In the genomic region with DNA sequence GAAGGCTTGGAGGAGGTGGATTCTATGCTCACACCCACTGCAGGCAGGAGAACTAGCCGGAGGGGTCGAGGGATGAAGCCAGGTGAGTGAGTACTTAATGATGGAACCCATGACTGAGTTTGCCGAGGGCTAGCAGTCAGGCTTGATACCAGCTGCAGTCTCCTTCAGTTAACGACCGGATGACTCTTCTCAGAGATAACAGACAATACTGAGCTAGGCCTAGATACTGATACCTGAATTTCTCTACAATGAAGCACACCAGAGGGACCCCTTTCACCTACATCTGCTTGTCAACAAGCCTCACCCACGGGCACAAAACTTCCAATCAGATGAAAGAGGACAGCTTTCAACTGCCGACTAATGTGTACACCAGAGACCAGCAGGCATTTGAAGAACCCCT, we compare ENCODE assay signal across 47 mouse cellular contexts. TPM values are rescaled to one million over a fixed set of nuclear protein-coding genes. Genes with fewer than 3 reads are reported as not detected.
"Had no signal": no experiment of that assay in that cellular context is flagged by ENCODE, and none has a peak within 500 bp of the region (broad histone marks: within the 10 kb centered on the region; RNA-seq: fewer than 3 reads in every experiment).

No protein-coding gene starts in this region.

- H3K4me3 ChIP-seq: limb, embryonic 10.5 days; limb, embryonic 12.5 days; limb, embryonic 13.5 days; limb, embryonic 15.5 days; liver, embryonic 12.5 days; liver, embryonic 13.5 days; liver, embryonic 15.5 days; lung, embryonic 15.5 days; megakaryocyte, embryonic 14.5 days; midbrain, embryonic 10.5 days; midbrain, embryonic 12.5 days; midbrain, embryonic 13.5 days; midbrain, embryonic 15.5 days; myocyte; neural tube, embryonic 12.5 days had no signal

- H3K36me3 ChIP-seq: limb, embryonic 10.5 days; limb, embryonic 12.5 days; limb, embryonic 13.5 days; limb, embryonic 15.5 days; liver, embryonic 12.5 days; liver, embryonic 13.5 days; liver, embryonic 15.5 days; lung, embryonic 15.5 days; midbrain, embryonic 10.5 days; midbrain, embryonic 12.5 days; midbrain, embryonic 13.5 days; midbrain, embryonic 15.5 days; neural tube, embryonic 12.5 days had no signal

- H3K27ac ChIP-seq: limb, embryonic 10.5 days; limb, embryonic 12.5 days; limb, embryonic 13.5 days; limb, embryonic 15.5 days; liver, embryonic 12.5 days; liver, embryonic 13.5 days; liver, embryonic 14.5 days; liver, embryonic 15.5 days; lung, embryonic 15.5 days; macrophage; midbrain, embryonic 10.5 days; midbrain, embryonic 12.5 days; midbrain, embryonic 13.5 days; midbrain, embryonic 15.5 days; neural tube, embryonic 12.5 days had no signal

- DNase-seq: left cerebral cortex, postnatal 4 days; liver; liver, embryonic 13.5 days; liver, postnatal 0 days; lung, adult 18-20 months; lung, adult 2 months; lung, embryonic 14.5 days; lung, postnatal 10 days; lung, postnatal 14 days; lung, postnatal 36 days; lung, postnatal 4 days; midbrain, embryonic 14.5 days had no signal

- H3K9ac ChIP-seq: limb, embryonic 12.5 days; limb, embryonic 13.5 days; limb, embryonic 15.5 days; liver, embryonic 12.5 days; liver, embryonic 13.5 days; liver, embryonic 14.5 days; liver, embryonic 15.5 days; liver, postnatal 0 days; lung, embryonic 14.5 days; lung, embryonic 15.5 days; midbrain, embryonic 12.5 days; midbrain, embryonic 13.5 days; midbrain, embryonic 15.5 days; neural tube, embryonic 12.5 days had no signal

- H3K27me3 ChIP-seq: limb, embryonic 12.5 days; limb, embryonic 13.5 days; limb, embryonic 15.5 days; liver, embryonic 12.5 days; liver, embryonic 13.5 days; liver, embryonic 15.5 days; lung, embryonic 15.5 days; midbrain, embryonic 12.5 days; midbrain, embryonic 15.5 days; neural tube, embryonic 12.5 days had no signal

- ATAC-seq: liver, embryonic 12.5 days; liver, postnatal 0 days; lung, postnatal 0 days; midbrain, embryonic 13.5 days; midbrain, embryonic 15.5 days; midbrain, embryonic 16.5 days had no signal

- H3K4me2 ChIP-seq: limb, embryonic 12.5 days; limb, embryonic 13.5 days; limb, embryonic 15.5 days; liver, embryonic 11.5 days; liver, embryonic 12.5 days; liver, embryonic 13.5 days; liver, embryonic 15.5 days; lung, embryonic 14.5 days; lung, embryonic 15.5 days; midbrain, embryonic 11.5 days; midbrain, embryonic 12.5 days; midbrain, embryonic 13.5 days; midbrain, embryonic 15.5 days; neural tube, embryonic 12.5 days had no signal

- H3K4me1 ChIP-seq: limb, embryonic 10.5 days; limb, embryonic 12.5 days; liver, embryonic 12.5 days; liver, embryonic 13.5 days; liver, embryonic 15.5 days; lung, embryonic 15.5 days; midbrain, embryonic 10.5 days; midbrain, embryonic 12.5 days; midbrain, embryonic 13.5 days; midbrain, embryonic 15.5 days; neural tube, embryonic 12.5 days had no signal

- H3K9me3 ChIP-seq: limb, embryonic 10.5 days; limb, embryonic 12.5 days; limb, embryonic 13.5 days; limb, embryonic 15.5 days; liver, embryonic 12.5 days; liver, embryonic 13.5 days; liver, embryonic 15.5 days; lung, embryonic 15.5 days; megakaryocyte, embryonic 14.5 days; midbrain, embryonic 10.5 days; midbrain, embryonic 12.5 days; midbrain, embryonic 13.5 days; midbrain, embryonic 15.5 days; neural tube, embryonic 12.5 days had no signal

RNA-seq across cellular contexts. Expression of a gene that starts 3.0 kb away (rescaled TPM):
- total RNA-seq: left cerebral cortex, adult 8-10 months; left cerebral cortex, postnatal 10 days; left cerebral cortex, postnatal 14 days; left cerebral cortex, postnatal 25 days; left cerebral cortex, postnatal 36 days; left cerebral cortex, postnatal 4 days; liver, adult 2 months; megakaryocyte progenitor cell, adult 5-6 weeks; megakaryocyte, adult 5-6 weeks; midbrain, postnatal 0 days; monocyte, adult 5-6 weeks had no signal
- polyA plus RNA-seq: limb, embryonic 10.5 days; limb, embryonic 11.5 days; liver, adult 2 months; liver, embryonic 11.5 days; liver, embryonic 12.5 days; liver, embryonic 13.5 days; liver, embryonic 14.5 days; liver, embryonic 15.5 days; liver, embryonic 16.5 days; liver, postnatal 0 days; lung, adult 2 months; lung, embryonic 14.5 days; macrophage; midbrain, embryonic 13.5 days; midbrain, embryonic 14.5 days; midbrain, embryonic 15.5 days; neural tube, embryonic 11.5 days; neural tube, embryonic 12.5 days had no signal

RNA-seq across cellular contexts. Expression of a gene that starts 50.0 kb away (rescaled TPM):
- total RNA-seq: left cerebral cortex, adult 8-10 months; left cerebral cortex, postnatal 10 days; left cerebral cortex, postnatal 14 days; left cerebral cortex, postnatal 25 days; left cerebral cortex, postnatal 36 days; left cerebral cortex, postnatal 4 days; liver, adult 2 months; megakaryocyte progenitor cell, adult 5-6 weeks; megakaryocyte, adult 5-6 weeks; midbrain, postnatal 0 days; monocyte, adult 5-6 weeks had no signal
- polyA plus RNA-seq: limb, embryonic 10.5 days; limb, embryonic 11.5 days; limb, embryonic 12.5 days; limb, embryonic 13.5 days; limb, embryonic 14.5 days; limb, embryonic 15.5 days; liver, adult 2 months; liver, embryonic 11.5 days; liver, embryonic 12.5 days; liver, embryonic 13.5 days; liver, embryonic 14.5 days; liver, embryonic 15.5 days; liver, embryonic 16.5 days; liver, postnatal 0 days; lung, adult 2 months; lung, embryonic 14.5 days; lung, embryonic 15.5 days; lung, embryonic 16.5 days; lung, postnatal 0 days; macrophage; midbrain, embryonic 10.5 days; midbrain, embryonic 11.5 days; midbrain, embryonic 12.5 days; midbrain, embryonic 13.5 days; midbrain, embryonic 14.5 days; midbrain, embryonic 15.5 days; midbrain, embryonic 16.5 days; midbrain, postnatal 0 days; myocyte; neural tube, embryonic 11.5 days; neural tube, embryonic 12.5 days had no signal

RNA-seq across cellular contexts. Expression of a gene that starts 52.5 kb away (rescaled TPM):
- total RNA-seq: monocyte, adult 5-6 weeks had no signal
